Mouse (Mus musculus) B cell, adult 67 days (primary cell): ENCODE data around the gene Ptbp1. TPM values are rescaled to one million over a fixed set of nuclear protein-coding genes. Genes with fewer than 3 reads are reported as not detected.

Experiments used
- total RNA-seq, 2 experiments: library from RNA; stranded (reverse); gene quantifications; 4 replicates each; pipeline ENCODE4 v1.2.4; 2023

Ptbp1 gene
- 100 to 1,000 TPM; 437 to 440 TPM for total RNA-seq

DNA sequence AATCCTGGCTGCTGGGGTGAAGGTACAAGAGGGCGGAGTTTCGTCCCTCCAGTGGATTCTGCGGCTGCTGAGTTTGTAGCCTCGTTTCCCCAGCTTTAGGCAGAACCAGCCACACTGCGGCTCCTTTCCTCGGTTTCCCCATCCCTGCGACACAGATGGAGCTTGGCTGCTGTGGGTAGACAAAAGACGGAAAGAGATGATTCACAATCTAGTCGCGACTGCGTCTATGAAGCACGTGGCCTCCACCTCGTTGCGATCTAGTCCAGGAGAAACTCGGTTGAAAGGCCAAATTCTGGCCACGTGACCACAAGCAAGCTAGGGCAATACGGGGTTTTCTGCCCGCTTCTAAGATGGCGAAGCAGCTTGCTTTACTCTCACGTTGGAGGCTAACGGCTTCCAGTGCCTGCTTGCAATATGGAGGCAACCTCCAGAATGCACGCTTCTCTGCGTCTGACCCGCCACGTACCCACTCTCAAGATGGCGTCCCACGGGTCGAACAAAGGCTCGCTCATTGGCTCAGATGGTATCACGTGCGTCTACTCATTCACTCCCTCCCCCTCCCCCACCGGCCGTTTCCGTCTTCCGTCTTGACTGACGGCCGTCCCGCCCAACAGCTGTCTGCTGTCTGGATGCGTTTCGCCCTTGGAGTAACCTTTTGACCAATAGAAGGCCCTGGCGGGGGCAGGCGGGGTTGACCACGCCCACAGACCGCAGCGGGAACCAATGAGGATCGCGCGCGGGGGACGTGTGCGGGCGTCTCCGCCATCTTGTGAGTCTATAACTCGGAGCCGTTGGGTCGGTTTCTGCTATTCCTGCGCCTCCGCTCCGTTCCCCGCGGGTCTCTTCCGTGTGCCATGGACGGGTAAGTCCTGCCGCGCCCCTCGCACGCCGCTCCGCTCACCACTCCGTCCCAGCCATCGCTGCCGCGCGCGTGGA lies at the start of gene Ptbp1:
Gene Ptbp1, plus strand, starts transcription at position 568 of the 936 bp plus-strand sequence.

DNA sequence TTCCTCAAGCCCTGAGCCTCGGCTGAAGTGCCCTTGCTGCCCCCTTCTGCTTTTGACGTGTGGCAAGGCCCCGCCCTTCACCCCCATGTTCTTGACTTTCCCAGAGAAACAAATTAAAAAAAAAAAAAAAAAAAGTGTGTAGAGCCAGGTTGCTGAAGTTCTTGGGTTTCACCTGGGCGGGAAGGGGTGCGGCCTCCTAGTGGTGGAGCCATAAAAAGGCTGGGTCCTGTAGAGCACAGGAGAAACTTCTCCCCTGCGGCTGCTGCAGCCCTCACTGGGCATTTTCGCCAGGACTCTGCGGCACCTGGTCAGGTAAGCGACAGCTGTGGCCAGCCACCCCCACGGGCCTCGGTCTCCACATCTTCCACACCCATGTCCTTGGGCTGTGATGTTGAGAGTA lies 33.4 kb upstream of the Ptbp1 start, which contains the start of gene Misp:
Gene Misp, plus strand, starts transcription at position 208 of the 400 bp plus-strand sequence.

DNA sequence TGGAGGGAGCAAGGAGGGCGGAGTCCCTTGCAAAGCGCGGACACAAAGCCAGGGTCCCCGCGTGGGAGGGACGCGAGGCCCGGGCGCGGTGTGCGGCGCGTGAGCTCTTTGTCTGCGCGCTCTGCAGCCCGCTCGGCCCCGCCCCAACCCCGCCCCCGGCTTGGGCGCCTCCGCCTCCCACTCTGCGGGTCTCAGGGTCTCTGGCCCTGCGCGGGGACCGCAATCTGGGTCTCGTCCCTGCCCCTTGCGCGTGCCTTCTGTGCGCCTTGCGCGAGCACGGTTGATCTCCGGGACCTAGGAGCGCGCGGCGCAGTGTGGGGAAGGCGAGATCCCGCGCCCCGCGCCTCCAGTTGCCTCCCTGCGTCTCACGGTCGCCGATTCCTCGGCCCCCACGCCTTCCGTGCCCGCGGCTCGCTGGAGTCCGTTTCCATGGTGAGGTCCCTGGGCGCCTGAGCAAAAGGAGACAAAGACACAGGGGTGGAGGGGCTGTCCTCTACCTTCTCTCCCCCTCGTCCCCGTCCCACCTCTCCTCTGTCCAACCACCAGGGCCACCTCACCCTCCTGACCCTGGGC lies 20.1 kb downstream of the Ptbp1 start, which contains the start of the genes Prtn3 and Plppr3:
Gene Prtn3, plus strand, starts transcription at position 187 of the 573 bp plus-strand sequence.
Gene Plppr3, minus strand, starts transcription at position 345 of the 573 bp plus-strand sequence.

DNA sequence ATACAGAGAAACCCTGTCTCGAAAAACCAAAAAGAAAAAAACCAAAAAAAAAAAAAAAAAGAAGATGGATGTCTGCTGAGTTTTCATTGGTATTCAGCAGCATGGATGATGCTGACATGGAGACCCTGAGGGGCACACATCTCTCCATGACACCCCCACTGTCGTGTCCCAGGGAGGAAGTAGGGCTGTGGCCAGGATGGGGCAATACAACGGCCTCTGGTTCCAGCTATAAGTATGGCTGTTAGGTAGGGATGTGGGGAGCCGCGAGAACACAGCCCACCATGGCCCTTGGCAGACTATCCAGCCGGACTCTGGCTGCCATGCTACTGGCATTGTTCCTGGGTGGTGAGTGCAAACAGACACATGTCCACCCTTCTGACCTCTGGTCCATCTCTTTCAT lies 31.8 kb downstream of the Ptbp1 start, which contains the start of gene Elane:
Gene Elane, plus strand, starts transcription at position 194 of the 400 bp plus-strand sequence.

DNA sequence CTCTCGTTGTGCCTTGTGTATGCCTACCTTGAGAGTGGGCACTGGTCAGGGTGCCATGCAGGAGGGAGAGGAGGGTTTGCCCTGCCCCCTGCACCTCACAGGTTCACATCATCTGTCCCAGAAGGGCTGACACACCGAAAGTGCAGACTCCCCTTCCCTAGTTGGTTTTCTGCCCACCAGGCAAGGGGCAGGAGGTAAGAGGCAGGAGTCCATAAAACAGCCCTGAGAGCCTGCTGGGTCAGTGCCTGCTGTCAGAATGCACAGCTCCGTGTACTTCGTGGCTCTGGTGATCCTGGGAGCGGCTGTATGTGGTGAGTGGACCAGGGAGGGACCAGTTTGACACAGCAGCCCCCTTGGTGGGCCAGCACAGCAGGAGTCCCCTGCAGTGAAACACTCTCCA lies 36.4 kb downstream of the Ptbp1 start, which contains the start of gene Cfd:
Gene Cfd, plus strand, starts transcription at position 184 of the 400 bp plus-strand sequence.

DNA sequence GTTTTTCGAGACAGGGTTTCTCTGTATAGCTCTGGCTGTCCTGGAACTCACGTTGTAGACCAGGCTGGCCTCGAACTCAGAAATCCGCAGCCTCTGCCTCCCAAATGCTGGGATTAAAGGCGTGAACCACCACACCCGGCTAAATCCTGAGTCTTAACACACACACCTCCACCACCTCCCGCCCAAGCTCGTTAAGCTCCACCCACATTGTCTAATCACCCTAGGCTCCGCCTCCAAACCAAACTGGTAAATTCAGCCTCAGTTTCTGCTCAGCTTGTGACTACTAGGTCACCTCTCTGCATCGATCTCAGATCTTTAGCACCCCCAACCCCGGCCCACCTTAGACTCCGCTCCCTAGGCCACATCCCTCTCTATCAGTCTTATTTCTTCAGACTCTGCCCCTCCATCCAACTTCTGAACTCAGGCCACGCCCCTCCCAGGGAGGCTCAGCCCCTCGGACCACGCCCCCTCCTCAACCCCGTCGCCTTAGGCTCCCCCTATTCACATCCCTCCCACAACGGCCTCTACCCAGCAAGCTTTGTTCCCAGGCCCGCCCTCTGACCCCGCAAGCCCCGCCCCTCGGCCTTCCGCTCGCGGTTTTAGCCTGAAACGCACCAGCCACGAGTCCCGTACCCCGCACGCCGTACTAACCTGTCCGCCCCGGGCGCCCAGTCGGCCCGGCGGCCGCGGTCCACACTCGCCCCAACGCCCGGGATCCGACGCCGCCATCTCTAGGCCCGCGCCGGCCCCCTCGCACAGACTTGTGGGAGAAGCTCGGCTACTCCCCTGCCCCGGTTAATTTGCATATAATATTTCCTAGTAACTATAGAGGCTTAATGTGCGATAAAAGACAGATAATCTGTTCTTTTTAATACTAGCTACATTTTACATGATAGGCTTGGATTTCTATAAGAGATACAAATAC lies 54.2 kb downstream of the Ptbp1 start, which contains the start of gene Med16:
Gene Med16, minus strand, starts transcription at position 757 of the 925 bp plus-strand sequence.

DNA sequence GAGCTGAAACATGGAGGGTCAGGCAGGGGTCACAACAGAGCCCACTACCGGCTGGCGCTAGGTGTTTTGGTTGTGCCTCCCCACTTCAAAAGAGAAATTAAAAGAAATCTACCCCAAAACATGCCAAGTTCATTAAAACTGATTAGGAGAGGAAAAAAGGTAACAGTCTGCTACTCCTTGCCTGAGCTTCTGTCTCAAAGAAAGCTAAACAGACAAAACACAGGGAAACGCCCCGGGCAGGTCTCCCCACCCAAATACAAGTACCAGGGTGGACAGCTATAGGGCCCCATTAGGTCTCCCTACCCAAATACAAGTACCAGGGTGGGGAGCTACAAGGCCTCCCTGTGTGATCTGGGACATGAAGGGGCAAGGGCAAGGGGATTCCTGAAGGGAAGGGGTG lies 56.3 kb downstream of the Ptbp1 start, which contains the start of gene Gm26602:
Gene Gm26602, plus strand, starts transcription at position 301 of the 400 bp plus-strand sequence.

Other genes starting within 250 kb of the Ptbp1 start
- gene C2cd4c, start 240.4 kb upstream of the Ptbp1 start, total RNA-seq = not detected
- gene Shc2, start 216.5 kb upstream of the Ptbp1 start, total RNA-seq = not detected
- not detected for gene Odf3l2, start 208.7 kb upstream of the Ptbp1 start, total RNA-seq
- gene Madcam1, start 189.9 kb upstream of the Ptbp1 start, total RNA-seq = not detected
- 10 to 100 TPM; 18.5 to 20.8 TPM for gene Tpgs1, start 185.1 kb upstream of the Ptbp1 start, total RNA-seq
- 10 to 100 TPM; 63.2 to 75.0 TPM for gene Cdc34, start 172.2 kb upstream of the Ptbp1 start, total RNA-seq
- 1 to 10 TPM; 1.6 to 1.9 TPM for gene Gzmm, start 165.4 kb upstream of the Ptbp1 start, total RNA-seq
- gene Bsg, start 149.9 kb upstream of the Ptbp1 start, total RNA-seq = 100 to 1,000 TPM; 103 to 111 TPM
- gene Hcn2, start 137.8 kb upstream of the Ptbp1 start, total RNA-seq = under 1 TPM; 0.18 to 0.35 TPM
- 10 to 100 TPM; 64.8 to 74.2 TPM for gene Polrmt, start 107.8 kb upstream of the Ptbp1 start, total RNA-seq
- gene Fgf22, start 99.4 kb upstream of the Ptbp1 start, total RNA-seq = not detected
- gene Rnf126, start 87.5 kb upstream of the Ptbp1 start, total RNA-seq = 10 to 100 TPM; 56.5 to 58.6 TPM
- 1 to 10 TPM; 1.8 to 2.0 TPM for gene Fstl3, start 77.2 kb upstream of the Ptbp1 start, total RNA-seq
- not detected for gene Prss57, start 63.5 kb upstream of the Ptbp1 start, total RNA-seq
- gene Palm, start 60.9 kb upstream of the Ptbp1 start, total RNA-seq = 1 to 10 TPM; 4.9 to 5.1 TPM
- gene Misp, start 33.4 kb upstream of the Ptbp1 start, total RNA-seq = under 1 TPM in 1 of 2 experiments, not detected in 1; 0.23 TPM
- not detected for gene Prtn3, start 20.0 kb downstream of the Ptbp1 start, total RNA-seq
- under 1 TPM; 0.47 to 0.70 TPM for gene Plppr3, start 20.2 kb downstream of the Ptbp1 start, total RNA-seq
- gene Elane, start 31.8 kb downstream of the Ptbp1 start, total RNA-seq = not detected
- gene Cfd, start 36.4 kb downstream of the Ptbp1 start, total RNA-seq = not detected
- 10 to 100 TPM; 73.7 to 75.0 TPM for gene Med16, start 54.5 kb downstream of the Ptbp1 start, total RNA-seq
- not detected for gene Gm26602, start 56.4 kb downstream of the Ptbp1 start, total RNA-seq
- gene Kiss1r, start 62.5 kb downstream of the Ptbp1 start, total RNA-seq = under 1 TPM; 0.50 to 0.93 TPM
- 10 to 100 TPM; 94.6 to 97.9 TPM for gene R3hdm4, start 66.8 kb downstream of the Ptbp1 start, total RNA-seq
- gene Arid3a, start 72.6 kb downstream of the Ptbp1 start, total RNA-seq = 10 to 100 TPM; 40.0 to 49.7 TPM
- gene Wdr18, start 105.7 kb downstream of the Ptbp1 start, total RNA-seq = 10 to 100 TPM; 44.5 to 55.3 TPM
- under 1 TPM in 1 of 2 experiments, not detected in 1; 0.24 TPM for gene Grin3b, start 116.3 kb downstream of the Ptbp1 start, total RNA-seq
- gene Tmem259, start 129.9 kb downstream of the Ptbp1 start, total RNA-seq = 100 to 1,000 TPM; 156 to 169 TPM
- 100 to 1,000 TPM; 339 to 353 TPM for gene Cnn2, start 134.2 kb downstream of the Ptbp1 start, total RNA-seq
- 10 to 100 TPM; 57.1 to 61.6 TPM for gene Abca7, start 142.1 kb downstream of the Ptbp1 start, total RNA-seq
- 100 to 1,000 TPM; 538 to 550 TPM for gene Arhgap45, start 162.2 kb downstream of the Ptbp1 start, total RNA-seq
- gene Polr2e, start 185.4 kb downstream of the Ptbp1 start, total RNA-seq = 100 to 1,000 TPM in 1 of 2 experiments, 10 to 100 TPM in 1; 91.9 to 101 TPM
- 100 to 1,000 TPM; 124 to 133 TPM for gene Gpx4, start 192.7 kb downstream of the Ptbp1 start, total RNA-seq